ENCODE assay signal across 9 mouse cellular contexts in the genomic region with DNA sequence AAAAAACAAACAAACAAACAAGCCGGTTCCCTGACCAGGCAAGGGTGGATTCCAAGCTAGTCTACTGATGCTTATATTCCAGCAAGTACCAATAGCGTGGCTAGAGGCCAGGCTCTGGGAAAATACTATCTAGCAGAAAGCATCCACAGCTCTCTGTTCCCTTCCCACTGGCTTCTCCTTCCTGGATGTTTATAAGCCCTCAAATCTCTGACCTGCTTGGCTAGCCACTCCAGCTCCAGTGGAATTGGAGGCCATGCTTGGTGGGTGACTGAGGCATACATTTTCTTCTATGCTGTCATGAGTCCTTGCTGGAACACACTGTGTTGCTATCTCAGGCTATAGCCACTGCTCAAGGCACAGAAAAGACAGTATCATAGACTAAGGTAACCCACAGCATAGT. TPM values are rescaled to one million over a fixed set of nuclear protein-coding genes. Genes with fewer than 3 reads are reported as not detected.
A peak's percentile ranks its signal among the peaks of the same experiment; 100 is the strongest.
DNase-seq lines count a peak whose midpoint lies in the region; ATAC-seq and TF ChIP-seq lines count a peak whose summit lies in the region.
"Had no signal": no experiment of that assay in that cellular context is flagged by ENCODE, and none has a peak within 500 bp of the region (broad histone marks: within the 10 kb centered on the region; RNA-seq: fewer than 3 reads in every experiment).

No protein-coding gene starts in this region.

- peaks cover 13% of the 10 kb centered on the region for H3K36me3 ChIP-seq in hindbrain, postnatal 0 days (ENCODE audit: insufficient read depth, low read length)
- H3K36me3 ChIP-seq in myocyte (ENCODE audit: control insufficient read depth, insufficient read depth): peaks cover 25% of the 10 kb centered on the region

- H3K27ac ChIP-seq in layer of hippocampus, adult 2 months: peak overlapping the region; percentile 97
- H3K27ac ChIP-seq in hindbrain, postnatal 0 days: peak overlapping the region; percentile 90

- H3K9ac ChIP-seq in hindbrain, postnatal 0 days (replicated peaks; ENCODE audit: low read length): peak overlapping the region; percentile 80

- TF ChIP-seq POLR2A in myocyte (IDR thresholded peaks at IDR 0.05; ENCODE audit: insufficient read length, low read depth): no peak
- no peak for TF ChIP-seq POLR2A in lung, adult 2 months (IDR thresholded peaks at IDR 0.05; ENCODE audit: borderline replicate concordance, extremely low read depth, low read depth, low read length)

- no peaks in the 10 kb centered on the region for H3K9me3 ChIP-seq in hindbrain, postnatal 0 days (ENCODE audit: low read length)

- 63% methylated on average over 2 of the region's 2 CpGs for WGBS in hindbrain, postnatal 0 days
- 90% methylated on average over 2 of the region's 2 CpGs for WGBS in lung, adult 2 months

- no peak for TF ChIP-seq CTCF in layer of hippocampus, adult 2 months (conservative IDR thresholded peaks at IDR 0.05)
- TF ChIP-seq CTCF in hindbrain, postnatal 0 days (IDR thresholded peaks at IDR 0.05; ENCODE audit: low read depth): no peak
- no peak for TF ChIP-seq CTCF in lung, adult 2 months (IDR thresholded peaks at IDR 0.05; ENCODE audit: insufficient read depth, low read length)

- H3ac ChIP-seq in myocyte (ENCODE audit: control insufficient read depth, insufficient read length): no peak overlapping the region

- DNase-seq in cerebellum, adult 9-10 months: peak; percentile 38
- no peak for DNase-seq in cerebellum, postnatal 14 days
- DNase-seq in layer of hippocampus, adult 2 months (ENCODE audit: low spot score in 2 of 2): no peak
- DNase-seq in layer of hippocampus, adult 8-10 months (ENCODE audit: low spot score in 2 of 2): no peak
- DNase-seq in hindbrain, postnatal 0 days (ENCODE audit: low spot score): no peak
- no peak for DNase-seq in retina, postnatal 1 day
- DNase-seq in lung, adult 2 months: no peak
- DNase-seq: heart, postnatal 4 days had no signal

- peaks cover 26% of the 10 kb centered on the region for H3K79me2 ChIP-seq in myocyte (ENCODE audit: control insufficient read depth, insufficient read depth)

- H3K27me3 ChIP-seq in hindbrain, postnatal 0 days (ENCODE audit: insufficient read depth, low read length): no peaks in the 10 kb centered on the region
- no peaks in the 10 kb centered on the region for H3K27me3 ChIP-seq in myocyte (ENCODE audit: control insufficient read depth, insufficient read depth, insufficient read length)

- H3K4me1 ChIP-seq in hindbrain, postnatal 0 days (ENCODE audit: insufficient read depth, low read length): peaks cover 12% of the 10 kb centered on the region; the same call in 1 of the 2 replicates
- H3K4me1 ChIP-seq in lung, adult 2 months (ENCODE audit: control insufficient read depth, insufficient read depth, low read length): peaks cover 12% of the 10 kb centered on the region

- no peak for ATAC-seq in hindbrain, postnatal 0 days

- peak overlapping the region; percentile 74 for H3K4me3 ChIP-seq in layer of hippocampus, adult 2 months
- H3K4me3 ChIP-seq in hindbrain, postnatal 0 days (ENCODE audit: low read length): peak overlapping the region; percentile 68
- no peak overlapping the region for H3K4me3 ChIP-seq in myocyte
- H3K4me3 ChIP-seq in lung, adult 2 months (replicated peaks; ENCODE audit: extremely low read depth, low read depth, low read length): no peak overlapping the region

- H3K4me2 ChIP-seq in hindbrain, postnatal 0 days (ENCODE audit: low read depth, low read length): peak overlapping the region; percentile 84
- peak overlapping the region; percentile 87 for H3K4me2 ChIP-seq in myocyte (ENCODE audit: low read depth)

TF ChIP-seq in myocyte, 11 proteins besides CTCF, POLR2A, EP300 and RAD21:
- TF ChIP-seq CEBPB (IDR thresholded peaks at IDR 0.05; ENCODE audit: insufficient read depth, poor library complexity, severe bottlenecking) (no peak), TCF3 (IDR thresholded peaks at IDR 0.05; ENCODE audit: insufficient read length, low read depth) (no peak), TCF12 (IDR thresholded peaks at IDR 0.05; ENCODE audit: insufficient read depth, poor library complexity, severe bottlenecking) (no peak), SRF (IDR thresholded peaks at IDR 0.05; ENCODE audit: control insufficient read depth, insufficient read length, low read depth) (no peak), E2F4 (IDR thresholded peaks at IDR 0.05; ENCODE audit: insufficient read depth) (no peak), MYOG (IDR thresholded peaks at IDR 0.05; ENCODE audit: control insufficient read depth in 1 of 3, insufficient read depth in 1 of 3, insufficient read length in 2 of 3, low read depth in 2 of 3) (no peak), MYOD1 (IDR thresholded peaks at IDR 0.05; ENCODE audit: control insufficient read depth in 1 of 3, insufficient read length in 2 of 3, low read depth in 2 of 3) (no peak), REST (IDR thresholded peaks at IDR 0.05; ENCODE audit: insufficient read depth, insufficient read length) (no peak), USF1 (IDR thresholded peaks at IDR 0.05; ENCODE audit: low read depth) (no peak), POLR2AphosphoS2 (IDR thresholded peaks at IDR 0.05; ENCODE audit: insufficient read length, low read depth) (no peak), MAX (IDR thresholded peaks at IDR 0.05; ENCODE audit: low read depth) (no peak)
TF ChIP-seq in myocyte: peak in this region for 0.

RNA-seq across cellular contexts. Expression of a gene that starts 2.0 kb away (rescaled TPM):
- total RNA-seq in layer of hippocampus, adult 2 months (2021): 100 to 1,000 TPM; 338 to 346 TPM
- total RNA-seq in layer of hippocampus, adult 8-10 months (2022): 100 to 1,000 TPM; 269 to 515 (median 389) TPM
- 529 and 602 TPM in 2 replicates for total RNA-seq in hindbrain, postnatal 0 days (2014; rRNA removed)
- 2,773 and 3,206 TPM in 2 replicates for polyA plus RNA-seq in hindbrain, postnatal 0 days (2015; fragmentation: Nextera tagmentation; extraction: Ambion mirVana)
- polyA plus RNA-seq in myocyte (2012; fragmentation: generic; extraction: Trizol): 698 TPM
- 193 and 281 TPM in 2 replicates for polyA plus RNA-seq in lung, adult 2 months (2012; rRNA removed)

RNA-seq across cellular contexts. Expression of a gene that starts 2.1 kb away (rescaled TPM):
- total RNA-seq in layer of hippocampus, adult 2 months (2021): 1 to 10 TPM; 7.1 to 7.8 TPM
- total RNA-seq in layer of hippocampus, adult 8-10 months (2022): 1 to 10 TPM; 6.2 to 8.1 (median 7.4) TPM
- total RNA-seq in hindbrain, postnatal 0 days (2014; rRNA removed): 2.2 and 2.5 TPM in 2 replicates
- 10.7 and 15.2 TPM in 2 replicates for polyA plus RNA-seq in hindbrain, postnatal 0 days (2015; fragmentation: Nextera tagmentation; extraction: Ambion mirVana)
- polyA plus RNA-seq in myocyte (2012; fragmentation: generic; extraction: Trizol): 18.2 TPM
- polyA plus RNA-seq in lung, adult 2 months (2012; rRNA removed): 1.5 and 1.7 TPM in 2 replicates

RNA-seq across cellular contexts. Expression of a gene that starts 45.0 kb away (rescaled TPM):
- total RNA-seq in layer of hippocampus, adult 2 months (2021): 1 to 10 TPM; 1.1 to 1.4 TPM
- total RNA-seq in layer of hippocampus, adult 8-10 months (2022): 1 to 10 TPM; 1.1 to 3.3 (median 1.5) TPM
- total RNA-seq in hindbrain, postnatal 0 days (2014; rRNA removed): 2.9 and 3.8 TPM in 2 replicates
- polyA plus RNA-seq in hindbrain, postnatal 0 days (2015; fragmentation: Nextera tagmentation; extraction: Ambion mirVana): 9.1 and 9.4 TPM in 2 replicates
- polyA plus RNA-seq in myocyte (2012; fragmentation: generic; extraction: Trizol): 80.4 TPM
- polyA plus RNA-seq in lung, adult 2 months (2012; rRNA removed): 78.9 and 80.0 TPM in 2 replicates

Comparison
In these comparisons a context has a peak if more than half of its experiments do, and no peak if none do; other contexts are left out.
1. H3K4me3 ChIP-seq: peak in layer of hippocampus, adult 2 months (single experiment) and hindbrain, postnatal 0 days (single experiment); none in myocyte (single experiment) and lung, adult 2 months (single experiment).